Comparison of ENCODE assay signal across 8 mouse cellular contexts in genomic region chr1:62986267-62986666, GRCm38 (mm10).
DNase-seq lines count a peak whose midpoint lies in the region; ATAC-seq lines count a peak whose summit lies in the region.

No protein-coding gene starts in this region.

- H3K27me3 ChIP-seq in heart, embryonic 11.5 days (ENCODE audit: control insufficient read depth, insufficient read depth, low read length), result no peaks in the 10 kb centered on the region
- H3K27me3 ChIP-seq in kidney, embryonic 16.5 days (ENCODE audit: insufficient read depth, low read length), result no peaks in the 10 kb centered on the region
- H3K27me3 ChIP-seq in liver, embryonic 11.5 days (replicated peaks; ENCODE audit: control insufficient read depth, insufficient read depth, low read length), result no peaks in the 10 kb centered on the region

- H3K4me2 ChIP-seq in heart, embryonic 11.5 days, result peak overlapping the region; percentile 45
- peak overlapping the region; percentile 23; the same call in 1 of the 2 replicates for H3K4me2 ChIP-seq in kidney, embryonic 16.5 days (replicated peaks; ENCODE audit: low read depth, low read length)
- H3K4me2 ChIP-seq in liver, embryonic 11.5 days, result peak overlapping the region; percentile 33

- H3K27ac ChIP-seq in heart, embryonic 11.5 days (ENCODE audit: low read depth, low read length), result no peak overlapping the region
- H3K27ac ChIP-seq in kidney, embryonic 16.5 days (ENCODE audit: low read length), result no peak overlapping the region
- H3K27ac ChIP-seq in liver, embryonic 11.5 days (ENCODE audit: low read depth, low read length), result no peak overlapping the region

- H3K36me3 ChIP-seq in heart, embryonic 11.5 days (ENCODE audit: control insufficient read depth, insufficient read depth, low read length), result no peaks in the 10 kb centered on the region
- H3K36me3 ChIP-seq in kidney, embryonic 16.5 days (ENCODE audit: insufficient read depth, low read length), result no peaks in the 10 kb centered on the region
- no peaks in the 10 kb centered on the region for H3K36me3 ChIP-seq in liver, embryonic 11.5 days (ENCODE audit: control insufficient read depth, insufficient read depth, low read length)

- H3K4me1 ChIP-seq in heart, embryonic 11.5 days (ENCODE audit: control insufficient read depth, insufficient read depth, low read length), result no peaks in the 10 kb centered on the region; the same call in 1 of the 2 replicates
- no peaks in the 10 kb centered on the region for H3K4me1 ChIP-seq in kidney, embryonic 16.5 days (ENCODE audit: insufficient read depth, low read length)
- no peaks in the 10 kb centered on the region for H3K4me1 ChIP-seq in liver, embryonic 11.5 days (replicated peaks; ENCODE audit: control insufficient read depth, insufficient read depth, low read length)

- WGBS in heart, embryonic 11.5 days (ENCODE audit: insufficient replicate concordance), result 21% methylated on average over 7 of the region's 7 CpGs
- WGBS in kidney, embryonic 16.5 days, result 15% methylated on average over 7 of the region's 7 CpGs
- WGBS in liver, embryonic 11.5 days, result 27% methylated on average over 7 of the region's 7 CpGs

- H3K9me3 ChIP-seq in heart, embryonic 11.5 days (replicated peaks; ENCODE audit: control insufficient read depth, low read length), result no peaks in the 10 kb centered on the region
- no peaks in the 10 kb centered on the region for H3K9me3 ChIP-seq in kidney, embryonic 16.5 days (ENCODE audit: low read length)
- H3K9me3 ChIP-seq in liver, embryonic 11.5 days (ENCODE audit: control insufficient read depth, low read length), result no peaks in the 10 kb centered on the region

- no peak overlapping the region for H3K9ac ChIP-seq in heart, embryonic 11.5 days (ENCODE audit: low read depth, low read length)
- H3K9ac ChIP-seq in kidney, embryonic 16.5 days (replicated peaks; ENCODE audit: low read length), result no peak overlapping the region
- H3K9ac ChIP-seq in liver, embryonic 11.5 days (ENCODE audit: low read depth, low read length), result no peak overlapping the region

- no peak overlapping the region for H3K4me3 ChIP-seq in heart, embryonic 11.5 days (ENCODE audit: low read depth, low read length)
- H3K4me3 ChIP-seq in kidney, embryonic 16.5 days (ENCODE audit: low read length), result no peak overlapping the region
- H3K4me3 ChIP-seq in liver, embryonic 11.5 days (ENCODE audit: low read depth, low read length), result no peak overlapping the region

- ATAC-seq in heart, embryonic 11.5 days (replicated peaks; ENCODE audit: insufficient number of reproducible peaks, low FRiP score, low TSS enrichment), result no peak
- ATAC-seq in kidney, embryonic 16.5 days (ENCODE audit: low FRiP score, low TSS enrichment), result no peak; the same call in 1 of the 2 replicates
- no peak for ATAC-seq in liver, embryonic 11.5 days (replicated peaks; ENCODE audit: low FRiP score)
- ATAC-seq in granulocyte monocyte progenitor cell, adult 5-6 weeks (replicated peaks; ENCODE audit: poor library complexity, severe bottlenecking), result no peak; the same call in 1 of the 2 replicates

- peak; percentile 31 to 37 for DNase-seq in urinary bladder, postnatal 36 days (ENCODE audit: low spot score in 2 of 2)
- DNase-seq in urinary bladder, postnatal 4 days (ENCODE audit: low spot score in 2 of 2), result no peak
- peak; percentile 76 to 77 for DNase-seq in cerebellum, postnatal 14 days
- DNase-seq in liver, embryonic 11.5 days (ENCODE audit: low spot score), result no peak
- peak; percentile 48 for DNase-seq in neural tube, embryonic 10.5 days (ENCODE audit: extremely low spot score, low spot score)

Comparison
In these comparisons a context has a peak if more than half of its experiments do, and no peak if none do; other contexts are left out.
1. DNase-seq: peak in urinary bladder, postnatal 36 days (2 of 2), cerebellum, postnatal 14 days (2 of 2) and neural tube, embryonic 10.5 days (single experiment); none in urinary bladder, postnatal 4 days (0 of 2) and liver, embryonic 11.5 days (single experiment).
2. Peak in every context shown above with its lines, with median percentiles within 50 percentile points of each other: H3K4me2 ChIP-seq.